Mouse (Mus musculus) gastrocnemius, postnatal 14 days (tissue): ENCODE measurements around the gene Lgi4. TPM values are rescaled to one million over a fixed set of nuclear protein-coding genes. Genes with fewer than 3 reads are reported as not detected.

Experiments
- DNase-seq: peaks from one replicate; pipeline ENCODE4 v3.0.0; 2021; ENCODE audit warnings: mixed read lengths
- intact Hi-C: fragments of 180-260 bp; cut with DNase I; formaldehyde crosslinking; loops from one replicate; pipeline ENCODE4 v1.15.1; 2025; ENCODE audit warnings: low total_unique reads
- long read RNA-seq, 2 experiments: library from polyadenylated mRNA; stranded (forward); transcript quantifications; one replicate each; pipeline ENCODE4 v2.0.0; 2021
- total RNA-seq, 2 experiments: library from RNA; stranded (reverse); gene quantifications; 2 replicates each; pipeline ENCODE4 v1.2.3; 2021

The Lgi4 gene
- total RNA-seq, result 1 to 10 TPM; 6.2 to 8.7 TPM
- long read RNA-seq, experiment 1, full-length matches to known transcripts, result 3 of 6 reads
- long read RNA-seq, experiment 1, partial matches to known transcripts, result 2 of 6 reads
- long read RNA-seq, experiment 1, other reads (novel, unspliced or antisense), result 1 of 6 reads
- long read RNA-seq, experiment 2, full-length matches to known transcripts, result 3 of 7 reads
- long read RNA-seq, experiment 2, partial matches to known transcripts, result 1 of 7 reads
- long read RNA-seq, experiment 2, other reads (novel, unspliced or antisense), result 3 of 7 reads

- intact Hi-C loops, result loop anchor here (2.0 kb wide), 1 partner anchor 40 kb away; no protein-coding TSS in a partner anchor
- DNase-seq, result peak; percentile 92
Measured at GRCm38 (mm10) chr7:31059108-31059507, at the start of gene Lgi4. Gene Lgi4, plus strand, starts transcription at chr7:31059342.

- intact Hi-C loops, result no loop called here
Measured at GRCm38 (mm10) chr7:31012971-31013370, 46.2 kb upstream of the Lgi4 start.

GRCm38 (mm10) chr7:31017104-31017901 is 41.8 kb upstream of the Lgi4 start:
- intact Hi-C loops, result no loop called here
- no peak for DNase-seq

More at GRCm38 (mm10) chr7:31012971-31013370, 46.2 kb upstream of the Lgi4 start:
- DNase-seq, result no peak

DNA sequence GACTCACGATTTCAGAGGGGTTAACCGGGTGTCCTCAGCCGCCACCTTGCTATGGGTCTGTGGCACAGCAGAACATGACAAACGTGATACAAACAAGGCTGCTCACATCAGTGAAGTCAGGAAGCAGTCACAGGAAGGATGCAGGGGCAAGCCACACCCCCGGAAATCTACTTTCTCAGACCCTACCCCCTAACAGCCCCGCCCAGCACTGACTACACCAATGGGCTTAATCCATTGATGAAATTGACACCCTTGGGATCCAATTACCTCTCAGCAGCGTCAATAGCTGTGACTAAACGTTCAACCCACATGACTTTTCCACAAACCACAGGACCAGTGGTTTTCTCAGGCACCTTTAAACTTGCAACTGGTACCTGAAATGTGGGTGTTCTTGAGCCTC is 30.5 kb upstream of the Lgi4 start:
- intact Hi-C loops, result no loop called here
- no peak for DNase-seq

DNA sequence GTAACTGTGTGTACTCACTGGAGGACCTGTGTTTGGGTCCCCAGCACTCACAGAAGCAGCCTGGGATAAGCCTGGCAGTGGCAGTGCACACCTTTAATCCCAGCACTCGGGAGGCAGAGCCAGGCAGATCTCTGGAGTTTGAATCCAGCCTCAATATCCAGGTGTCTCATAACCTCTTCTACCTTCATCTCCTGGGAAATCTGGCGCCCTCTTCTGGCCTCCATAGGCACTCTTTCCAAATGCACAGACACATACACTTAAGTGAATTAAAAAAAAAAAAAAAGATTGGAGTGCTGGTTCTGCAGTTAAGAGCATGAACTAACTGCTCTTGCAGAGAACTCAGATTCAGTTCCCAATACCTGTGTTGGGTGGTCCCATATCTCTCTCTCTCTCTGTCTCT is 28.4 kb upstream of the Lgi4 start:
- DNase-seq, result no peak
- intact Hi-C loops, result no loop called here

DNA sequence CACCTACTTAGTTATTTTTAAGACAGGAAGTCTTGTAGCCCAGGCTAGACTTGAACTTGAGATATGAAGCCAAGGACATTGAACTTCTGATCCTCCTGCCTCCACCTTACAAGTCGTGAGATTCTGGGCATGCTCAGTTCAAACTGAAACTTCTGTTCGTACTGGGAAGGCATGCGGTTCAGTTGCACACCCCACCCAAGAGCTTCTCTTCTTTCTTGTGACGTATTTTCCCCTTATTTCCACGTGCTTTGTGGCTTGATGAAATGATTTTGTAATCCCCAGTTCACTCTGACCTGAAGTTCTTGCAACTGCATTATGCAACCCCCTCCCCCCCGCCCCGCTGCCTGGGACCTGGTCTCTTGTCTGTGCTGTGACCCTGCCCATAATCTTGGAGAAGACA is 27.4 kb upstream of the Lgi4 start:
- intact Hi-C loops, result no loop called here
- no peak for DNase-seq

DNA sequence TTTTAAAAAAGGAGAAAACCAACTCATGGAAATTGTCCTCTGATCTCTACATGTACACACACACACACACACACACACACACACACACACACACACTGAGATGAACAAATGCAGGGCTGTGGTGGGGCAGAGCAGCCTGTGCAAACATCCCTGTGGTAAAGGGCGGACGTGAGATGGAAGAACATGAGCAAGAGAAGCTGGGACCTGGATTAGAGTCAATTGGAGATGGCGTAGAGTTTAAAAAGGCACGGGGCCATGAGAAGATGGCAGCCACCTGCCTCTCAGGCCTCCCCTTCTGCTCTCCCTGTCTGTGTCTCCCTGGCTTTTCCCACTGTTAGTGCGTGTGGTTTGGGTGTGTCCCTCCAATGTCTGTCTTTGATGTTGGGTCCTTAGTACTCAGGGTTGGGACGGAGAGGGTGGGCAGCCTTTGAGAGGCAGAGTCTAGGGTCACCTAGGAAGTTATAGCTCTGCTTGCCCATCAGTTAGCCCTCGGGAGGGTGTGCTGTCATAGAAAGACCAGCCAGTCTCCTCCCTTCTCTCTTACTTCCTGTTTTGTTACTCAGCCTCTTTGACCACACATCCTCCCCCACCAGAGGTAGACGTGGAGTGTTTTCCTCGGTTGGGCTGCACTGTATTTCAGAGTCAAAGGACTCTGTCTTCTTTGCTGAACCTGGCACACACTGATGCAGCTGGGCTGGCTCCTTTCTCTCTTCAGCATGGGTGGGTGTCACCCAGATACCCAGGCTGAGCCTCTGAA is 25.6 kb upstream of the Lgi4 start:
- DNase-seq, result no peak
- intact Hi-C loops, result no loop called here

DNA sequence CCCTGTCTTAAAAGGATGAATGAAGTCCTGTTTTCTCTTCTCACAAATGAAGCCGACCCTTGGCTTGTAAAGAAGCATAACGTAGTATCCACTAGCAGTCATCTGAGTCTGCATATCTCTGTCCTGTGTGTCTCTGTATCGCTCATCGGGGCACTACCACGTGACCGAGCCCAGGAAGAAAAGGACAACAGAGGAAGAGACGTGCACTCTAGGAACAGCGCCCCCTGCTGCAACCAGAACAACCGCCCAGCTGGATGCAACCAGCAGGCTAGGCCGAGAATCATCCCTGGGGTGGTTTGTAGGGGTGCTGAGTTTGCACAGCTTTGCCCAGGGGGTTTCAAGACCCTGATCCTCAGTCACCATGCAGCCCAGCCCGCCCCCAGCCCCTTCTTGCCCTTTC is 24.4 kb upstream of the Lgi4 start:
- no peak for DNase-seq

DNA sequence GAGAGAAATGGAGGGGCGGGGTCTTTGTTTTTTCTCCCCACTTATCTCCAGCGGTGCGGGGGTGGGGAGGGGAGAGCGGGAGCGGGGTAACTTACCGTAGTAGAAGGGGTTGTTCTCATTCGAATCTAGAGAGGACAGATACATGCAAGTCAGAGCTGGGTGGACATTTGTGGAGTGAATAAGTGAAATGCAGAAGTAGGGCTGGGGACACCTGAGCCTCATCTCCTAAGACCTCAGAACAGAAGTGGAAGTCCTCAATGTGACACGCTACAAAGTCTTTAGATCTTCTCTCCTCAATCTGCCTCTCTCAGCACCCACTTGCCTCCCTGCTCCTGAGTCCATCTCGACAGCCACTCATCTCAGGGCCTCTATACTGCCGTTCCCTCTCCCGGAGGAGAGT is 23.9 kb upstream of the Lgi4 start:
- intact Hi-C loops, result no loop called here
- no peak for DNase-seq

More for the DNA sequence above, 24.4 kb upstream of the Lgi4 start:
- intact Hi-C loops, result no loop called here

- no peak for DNase-seq
- intact Hi-C loops, result no loop called here
Measured at GRCm38 (mm10) chr7:31036917-31037316, 22.2 kb upstream of the Lgi4 start.

DNA sequence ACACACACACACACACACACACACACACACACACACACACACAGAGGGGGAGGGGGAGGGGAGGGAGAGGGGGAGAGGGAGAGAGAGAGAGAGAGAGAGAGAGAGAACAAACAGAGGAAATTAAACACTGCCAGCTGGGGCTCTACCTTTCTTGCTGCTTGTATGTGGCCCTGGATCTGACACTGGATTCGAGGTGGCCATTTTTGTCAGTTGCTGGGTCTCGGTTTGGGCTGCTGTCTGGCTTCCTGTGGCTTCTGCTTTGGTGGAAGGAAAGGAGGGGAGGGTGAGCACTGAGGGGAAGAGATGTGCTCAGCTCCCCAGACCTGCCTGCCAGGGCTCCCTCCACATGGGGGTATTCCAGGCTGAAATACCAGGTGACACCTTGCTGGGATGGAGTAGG is 21.5 kb upstream of the Lgi4 start:
- intact Hi-C loops, result no loop called here

GRCm38 (mm10) chr7:31039011-31039410 is 20.1 kb upstream of the Lgi4 start:
- no peak for DNase-seq
- intact Hi-C loops, result no loop called here

More for the DNA sequence above, 21.5 kb upstream of the Lgi4 start:
- DNase-seq, result no peak

- no peak for DNase-seq
- intact Hi-C loops, result no loop called here
Measured at GRCm38 (mm10) chr7:31040281-31041022, 18.7 kb upstream of the Lgi4 start.

DNA sequence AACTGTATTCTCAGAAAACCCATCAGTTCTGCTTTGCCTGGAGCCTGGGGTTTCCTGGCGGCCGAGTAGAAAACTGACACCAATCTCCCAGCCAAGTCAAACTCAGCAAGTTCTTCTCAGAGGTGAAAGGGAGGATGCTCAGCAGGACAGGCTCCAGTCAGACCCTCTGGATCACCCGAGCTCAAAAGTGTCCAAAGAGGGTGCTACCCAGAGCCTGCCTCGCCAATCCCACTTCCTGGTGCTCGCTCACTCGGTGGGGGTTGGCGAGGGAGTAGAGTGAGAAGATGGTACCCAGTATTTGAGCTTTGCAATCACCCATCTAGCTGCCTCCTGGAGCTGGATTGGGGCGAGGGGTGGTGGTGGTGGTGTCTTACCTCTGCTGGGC is 18.1 kb upstream of the Lgi4 start:
- DNase-seq, result no peak
- intact Hi-C loops, result no loop called here

DNA sequence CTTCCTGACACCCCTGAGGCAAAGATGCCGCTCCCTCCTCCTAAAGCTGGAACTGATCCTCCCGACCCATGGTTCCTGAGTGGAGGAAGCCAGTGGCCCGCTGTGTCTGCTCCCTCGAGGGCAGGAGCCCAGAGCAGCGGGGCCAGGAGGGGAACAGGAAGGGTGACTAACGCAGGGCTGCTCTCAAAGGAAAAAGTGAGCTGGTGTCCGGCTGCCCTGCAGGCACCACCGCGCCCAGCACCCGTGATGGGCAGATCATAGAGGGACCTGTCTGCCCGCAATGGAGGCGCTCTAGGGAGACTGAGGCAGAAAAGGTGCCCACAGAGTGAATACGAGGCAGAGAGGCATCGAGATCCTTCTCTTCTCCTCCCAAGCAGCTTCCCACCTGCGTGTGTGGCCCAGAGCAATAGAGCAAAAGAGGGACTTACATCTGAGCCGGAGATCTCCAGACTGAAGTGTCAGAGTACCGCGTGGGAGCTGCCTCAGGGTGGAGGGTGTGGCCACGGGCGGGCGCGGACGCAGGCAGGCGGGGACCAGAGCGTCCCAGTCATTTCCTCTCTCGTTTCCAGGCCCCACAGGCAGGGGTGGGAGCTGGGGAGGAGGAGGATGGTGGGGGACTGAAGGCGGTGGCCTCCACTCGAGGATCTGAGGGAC is 17.4 kb upstream of the Lgi4 start:
- DNase-seq, result peak; percentile 67

DNA sequence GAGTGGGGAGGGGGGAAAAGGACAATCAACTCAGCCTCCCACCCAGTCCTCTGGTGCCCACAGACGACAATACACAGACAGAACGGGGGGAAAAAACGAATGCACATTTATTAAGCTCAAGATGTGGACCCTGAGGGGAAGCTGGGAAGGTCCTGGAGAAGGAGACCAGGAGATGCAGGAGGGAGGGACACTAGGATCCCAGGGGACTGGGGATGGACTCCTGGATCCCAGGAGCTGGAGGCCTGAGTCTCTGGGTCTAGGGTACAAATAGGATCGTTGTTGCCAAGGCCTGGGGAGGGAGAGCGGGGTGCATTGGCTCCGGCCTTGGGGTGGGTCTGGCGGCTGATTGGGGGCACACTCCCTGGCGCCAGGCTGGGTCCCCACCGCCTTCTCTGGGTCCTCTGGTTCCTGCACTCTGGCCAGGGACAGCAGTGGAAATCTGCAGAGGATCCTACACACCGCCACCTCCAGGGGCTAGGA is 16.7 kb upstream of the Lgi4 start, which contains the start of gene Fxyd5:
Gene Fxyd5, minus strand, starts transcription at position 51 of the 480 bp plus-strand sequence.
- intact Hi-C loops, result no loop called here
- no peak for DNase-seq

More for the DNA sequence above, 17.4 kb upstream of the Lgi4 start:
- intact Hi-C loops, result no loop called here

GRCm38 (mm10) chr7:31049135-31049845 is 9.9 kb upstream of the Lgi4 start:
- DNase-seq, result no peak
- intact Hi-C loops, result no loop called here

DNA sequence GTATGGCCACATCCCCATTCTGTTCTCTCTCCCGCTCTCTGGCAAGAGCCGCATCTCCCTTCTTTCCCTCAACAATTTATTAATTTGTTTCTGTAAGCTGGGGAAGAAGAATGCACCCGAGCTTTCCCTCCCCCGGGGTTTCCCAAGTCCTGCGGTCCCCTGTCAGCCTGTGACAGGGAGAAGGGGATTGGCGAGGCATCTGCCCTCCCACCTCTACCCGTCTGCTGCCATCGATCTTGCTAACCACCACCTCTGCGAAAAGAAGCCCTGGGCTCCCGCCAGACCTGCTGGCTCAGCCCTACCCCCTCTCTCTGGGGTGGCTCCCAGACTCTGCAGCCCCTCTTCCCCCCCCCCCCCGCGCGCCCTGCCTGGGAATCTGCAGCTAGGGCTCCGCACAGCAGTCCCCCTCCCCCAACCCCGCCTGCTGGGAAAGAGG is 9.3 kb upstream of the Lgi4 start:
- intact Hi-C loops, result no loop called here
- DNase-seq, result no peak
